Mouse (Mus musculus) neural tube, embryonic 14.5 days (tissue): ENCODE data around the gene Grb2. TPM values are rescaled to one million over a fixed set of nuclear protein-coding genes. Genes with fewer than 3 reads are reported as not detected.

ENCODE experiments used
- ATAC-seq: fragments of 200-750 bp; cut with Nextera tagmentation; 2 replicates; pipeline ENCODE4 v1.8.0; 2017; ENCODE audit warnings: low read depth, mild to moderate bottlenecking, moderate TSS enrichment, moderate library complexity
- H3K27ac ChIP-seq: fragments of 300-500 bp; sonication (generic); 2 replicates; pipeline ENCODE4 v1.5.1; 2014; ENCODE audit warnings: low read depth, mild to moderate bottlenecking, control low read depth, low read length, moderate library complexity, mixed read lengths
- H3K27me3 ChIP-seq: fragments of 300-500 bp; sonication (generic); 2 replicates; pipeline ENCODE4 v1.6.1; 2014; ENCODE audit warnings: low read length; ENCODE audit not compliant: control insufficient read depth, insufficient read depth
- H3K36me3 ChIP-seq: fragments of 300-500 bp; sonication (generic); 2 replicates; pipeline ENCODE4 v1.6.1; 2014; ENCODE audit warnings: low read length, mixed read lengths; ENCODE audit not compliant: control insufficient read depth, insufficient read depth
- H3K4me1 ChIP-seq: fragments of 300-500 bp; sonication (generic); 2 replicates; pipeline ENCODE4 v1.6.1; 2014; ENCODE audit warnings: low read length; ENCODE audit not compliant: control insufficient read depth, insufficient read depth
- H3K4me2 ChIP-seq: fragments of 300-500 bp; sonication (generic); 2 replicates; pipeline ENCODE4 v1.6.1; 2014; ENCODE audit warnings: mild to moderate bottlenecking, low read depth, low read length, control low read depth
- H3K4me3 ChIP-seq: fragments of 300-500 bp; sonication (generic); 2 replicates; pipeline ENCODE4 v1.5.1; 2014; ENCODE audit warnings: low read depth, low read length, control low read depth, mixed read lengths
- H3K9ac ChIP-seq: fragments of 300-500 bp; sonication (generic); replicated peaks from 2 replicates; pipeline ENCODE4 v1.6.1; 2014; ENCODE audit warnings: low read depth, mild to moderate bottlenecking, control low read depth, low read length, mixed read lengths
- H3K9me3 ChIP-seq: fragments of 300-500 bp; sonication (generic); 2 replicates; pipeline ENCODE4 v1.6.1; 2016; ENCODE audit warnings: low read length; ENCODE audit not compliant: control insufficient read depth
- WGBS: fragments of 180-500 bp; shearing (Covaris S2); extraction: QIAGEN DNeasy Blood & Tissue Kit; methylation state at CpG from one replicate; pipeline ENCODE4 v1.1.7; 2014; 5-methylcytosine and 5-hydroxymethylcytosine counted together
- polyA plus RNA-seq: library from polyadenylated mRNA; unstranded; fragments of >200 nt; fragmentation: Nextera tagmentation; extraction: Ambion mirVana; gene quantifications from 2 replicates; pipeline ENCODE4 v1.2.1, GENCODE M21; 2014

Gene Grb2
- polyA plus RNA-seq, 1 experiment from 2014 or later: 126 TPM

DNA sequence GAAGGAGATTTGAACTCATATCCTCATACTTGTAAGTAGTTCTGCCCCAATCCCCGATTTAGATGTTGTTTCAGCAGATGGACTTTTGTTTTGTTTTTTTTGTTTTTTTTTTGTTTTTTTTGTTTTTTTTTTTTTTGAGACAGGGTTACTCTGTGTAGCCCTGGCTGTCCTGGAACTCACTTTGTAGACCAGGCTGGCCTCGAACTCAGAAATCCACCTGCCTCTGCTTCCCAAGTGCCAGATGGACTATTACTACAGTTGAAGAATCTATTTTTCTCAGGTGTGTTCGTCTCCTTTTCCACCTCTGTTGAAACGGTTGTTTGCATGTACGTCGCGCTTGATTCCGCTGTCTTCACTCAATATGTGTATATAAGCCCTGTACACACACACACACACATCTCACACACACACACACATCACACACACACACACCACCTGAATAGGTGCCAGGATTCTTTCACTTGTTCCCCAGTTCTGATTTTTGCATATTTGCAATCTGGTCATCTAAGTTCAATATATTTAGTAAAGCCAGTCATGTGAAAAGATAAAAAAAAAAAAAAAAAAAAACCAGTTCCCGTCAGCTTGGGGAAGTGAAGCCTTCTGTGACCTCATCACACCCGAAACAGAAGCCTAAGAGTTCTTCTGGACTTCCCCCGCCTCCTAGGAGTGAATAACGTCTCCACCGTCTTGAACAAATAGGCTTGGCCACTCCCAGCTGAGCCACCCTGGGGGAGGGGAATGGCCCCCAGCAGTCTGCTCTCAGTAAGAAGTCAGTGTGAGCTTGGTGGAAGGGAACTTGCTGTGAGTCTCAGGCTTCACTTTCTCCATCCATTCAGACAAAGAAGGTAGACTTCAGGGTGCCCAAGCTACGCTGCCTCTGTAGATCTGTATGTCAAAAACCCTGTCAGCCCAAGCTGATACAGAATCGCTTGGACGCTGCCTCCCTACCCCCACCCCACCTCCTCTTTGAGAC lies 77.6 kb downstream of the Grb2 start:
- H3K27ac ChIP-seq: no peak overlapping the region
- no peaks in the 10 kb centered on the region for H3K27me3 ChIP-seq
- no peak overlapping the region for H3K4me2 ChIP-seq
- no peaks in the 10 kb centered on the region for H3K9me3 ChIP-seq
- 0 out of 2 replicates have a peak, but pooled peaks cover 6% of the 10 kb centered on the region for H3K4me1 ChIP-seq
- no peaks in the 10 kb centered on the region for H3K36me3 ChIP-seq
- 53% methylated on average over 16 of the region's 16 CpGs for WGBS
- no peak overlapping the region for H3K4me3 ChIP-seq
- H3K9ac ChIP-seq: no peak overlapping the region
- no peak for ATAC-seq

DNA sequence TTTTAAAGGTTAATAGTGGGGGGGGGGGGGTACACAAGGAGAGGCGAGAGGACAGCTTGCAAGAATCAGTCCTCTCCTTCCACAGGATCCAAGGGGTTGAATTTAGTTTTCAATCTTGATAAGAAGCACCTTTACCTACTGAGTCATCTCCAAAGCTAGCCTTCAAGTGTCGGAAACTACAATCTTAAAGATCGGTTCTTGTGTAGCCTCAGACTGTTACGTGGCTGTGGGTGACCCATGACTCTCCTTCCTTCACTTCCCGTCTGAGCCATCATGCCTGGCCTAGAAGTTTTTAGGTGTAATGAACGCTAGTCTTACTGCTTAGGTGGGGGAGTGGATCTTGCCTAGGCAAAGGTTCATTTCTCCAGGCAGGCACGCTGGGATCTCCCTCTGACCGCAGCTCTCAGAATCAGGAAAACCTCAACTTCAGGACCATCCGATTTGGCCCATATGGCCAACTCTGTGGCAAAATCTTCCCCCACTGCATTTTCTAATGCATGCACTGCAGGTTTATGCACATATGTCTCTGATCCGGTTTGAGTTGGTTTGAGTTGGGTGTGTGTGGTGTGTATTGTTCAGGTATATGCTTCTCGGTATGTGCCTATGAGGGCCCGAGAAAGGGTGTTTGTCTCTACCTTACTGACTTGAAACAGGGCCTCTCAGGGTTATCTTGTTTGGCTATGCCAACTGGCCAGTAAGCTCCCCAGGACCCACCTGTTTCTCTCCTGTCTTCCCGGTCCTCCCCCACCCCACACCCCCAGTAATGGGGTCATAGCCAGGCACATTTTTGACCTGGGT lies 78.5 kb downstream of the Grb2 start:
- no peak for ATAC-seq
- Histone ChIP-seq H3K4me1 (0 out of 2 replicates have a peak, but pooled peaks cover 6% of the 10 kb centered on the region), H3K4me2 (no peak overlapping the region), H3K9me3 (no peaks in the 10 kb centered on the region), H3K4me3 (no peak overlapping the region), H3K9ac (no peak overlapping the region), H3K27me3 (no peaks in the 10 kb centered on the region), H3K27ac (no peak overlapping the region), H3K36me3 (no peaks in the 10 kb centered on the region)
- WGBS: 88% methylated on average over 13 of the region's 13 CpGs

GRCm38 (mm10) chr11:115628465-115629101 lies 79.8 kb downstream of the Grb2 start:
- Histone ChIP-seq H3K9ac (no peak overlapping the region), H3K4me2 (peak overlapping the region; percentile 93; the same call in 1 of the 2 replicates), H3K36me3 (no peaks in the 10 kb centered on the region), H3K4me3 (peak overlapping the region; percentile 64), H3K9me3 (no peaks in the 10 kb centered on the region), H3K4me1 (0 out of 2 replicates have a peak, but pooled peaks cover 6% of the 10 kb centered on the region), H3K27ac (no peak overlapping the region), H3K27me3 (no peaks in the 10 kb centered on the region)
- ATAC-seq: peak; percentile 13
- 59% methylated on average over 12 of the region's 13 CpGs for WGBS

DNA sequence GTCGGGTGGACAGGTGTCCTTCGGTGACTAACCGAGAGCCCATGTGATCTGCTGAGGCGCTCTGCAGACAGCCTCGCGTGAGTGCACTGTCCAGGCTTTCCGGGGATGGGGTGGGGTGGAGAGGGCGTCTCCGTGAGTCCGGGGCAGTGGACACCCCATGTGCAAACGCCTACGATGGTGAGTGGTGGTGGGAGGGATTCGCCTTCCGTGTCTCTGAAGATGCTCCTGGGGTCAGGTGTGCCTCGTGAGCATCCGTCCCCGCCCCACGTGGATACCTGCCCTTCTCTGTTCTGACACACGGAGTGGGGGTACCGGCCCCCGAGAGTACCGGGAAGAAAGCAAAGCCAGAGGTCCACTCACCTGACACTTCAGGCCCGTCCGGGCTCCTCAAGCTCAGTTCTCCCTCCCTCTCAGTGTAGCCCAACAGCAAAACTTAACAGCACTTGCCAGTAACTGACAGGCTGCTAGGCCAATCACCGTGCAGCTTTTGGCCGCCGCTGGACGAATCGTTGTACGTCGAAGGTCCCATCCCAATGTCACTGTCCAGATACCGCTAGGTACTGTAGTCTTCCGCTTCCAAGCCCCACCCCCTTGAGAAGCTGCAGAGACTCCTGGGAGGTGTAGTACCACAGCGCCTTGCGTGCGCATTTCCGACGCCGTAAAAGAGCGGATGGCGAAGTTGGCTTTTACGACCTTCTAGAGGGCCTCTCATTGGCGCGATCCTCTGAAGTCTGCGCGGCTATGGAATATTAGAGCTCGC lies 80.5 kb downstream of the Grb2 start, which contains the start of gene Slc25a19:
Slc25a19 (minus strand) TSS at position 591 of the 760 bp plus-strand sequence.
- Histone ChIP-seq H3K9me3 (no peaks in the 10 kb centered on the region), H3K27ac (no peak within 1 kb of the TSS), H3K9ac (peak within 1 kb of the TSS; percentile 59), H3K27me3 (no peaks in the 10 kb centered on the region), H3K4me3 (peak within 1 kb of the TSS; percentile 64), H3K4me2 (peak within 1 kb of the TSS; percentile 93), H3K4me1 (0 out of 2 replicates have a peak, but pooled peaks cover 6% of the 10 kb centered on the region), H3K36me3 (no peaks in the 10 kb centered on the region)
- WGBS: under 1% methylated on average over 46 of the region's 47 CpGs
- ATAC-seq: peak; percentile 99

GRCm38 (mm10) chr11:115626824-115627616 lies 81.4 kb downstream of the Grb2 start:
- no peak overlapping the region for H3K27ac ChIP-seq

GRCm38 (mm10) chr11:115625877-115626276 lies 82.5 kb downstream of the Grb2 start:
- ATAC-seq: no peak
- H3K27me3 ChIP-seq: no peaks in the 10 kb centered on the region
- H3K4me1 ChIP-seq: 0 out of 2 replicates have a peak, but pooled peaks cover 6% of the 10 kb centered on the region
- no peak overlapping the region for H3K4me3 ChIP-seq
- 88% methylated on average over 9 of the region's 9 CpGs for WGBS
- H3K9ac ChIP-seq: no peak overlapping the region
- H3K27ac ChIP-seq: no peak overlapping the region
- H3K4me2 ChIP-seq: no peak overlapping the region
- H3K9me3 ChIP-seq: no peaks in the 10 kb centered on the region
- peaks cover 3% of the 10 kb centered on the region for H3K36me3 ChIP-seq

More at GRCm38 (mm10) chr11:115626824-115627616, 81.4 kb downstream of the Grb2 start:
- WGBS: 56% methylated on average over 11 of the region's 11 CpGs
- Histone ChIP-seq H3K4me2 (peak overlapping the region; percentile 93), H3K27me3 (no peaks in the 10 kb centered on the region), H3K36me3 (no peaks in the 10 kb centered on the region; the same call in none of the 2 replicates), H3K4me3 (peak overlapping the region; percentile 64), H3K9ac (peak overlapping the region; percentile 59), H3K9me3 (no peaks in the 10 kb centered on the region), H3K4me1 (0 out of 2 replicates have a peak, but pooled peaks cover 6% of the 10 kb centered on the region)
- ATAC-seq: no peak

- H3K36me3 ChIP-seq: peaks cover 7% of the 10 kb centered on the region
- WGBS: 79% methylated on average over 9 of the region's 9 CpGs
These were observed 84.8 kb downstream of the Grb2 start for GRCm38 (mm10) chr11:115623487-115624070.

More at GRCm38 (mm10) chr11:115623487-115624070, 84.8 kb downstream of the Grb2 start:
- Histone ChIP-seq H3K9ac (no peak overlapping the region), H3K27me3 (no peaks in the 10 kb centered on the region), H3K27ac (no peak overlapping the region), H3K4me2 (no peak overlapping the region), H3K9me3 (no peaks in the 10 kb centered on the region), H3K4me3 (no peak overlapping the region), H3K4me1 (0 out of 2 replicates have a peak, but pooled peaks cover 6% of the 10 kb centered on the region)
- ATAC-seq: no peak
